Mouse (Mus musculus): Measurements from ENCODE around the gene Zfp775.
"Not testable (repeated sequence)": the region's sequence is repeated elsewhere in the genome, so short reads cannot be mapped to it uniquely, and the experiment has no call there.

Zfp775 gene

DNA sequence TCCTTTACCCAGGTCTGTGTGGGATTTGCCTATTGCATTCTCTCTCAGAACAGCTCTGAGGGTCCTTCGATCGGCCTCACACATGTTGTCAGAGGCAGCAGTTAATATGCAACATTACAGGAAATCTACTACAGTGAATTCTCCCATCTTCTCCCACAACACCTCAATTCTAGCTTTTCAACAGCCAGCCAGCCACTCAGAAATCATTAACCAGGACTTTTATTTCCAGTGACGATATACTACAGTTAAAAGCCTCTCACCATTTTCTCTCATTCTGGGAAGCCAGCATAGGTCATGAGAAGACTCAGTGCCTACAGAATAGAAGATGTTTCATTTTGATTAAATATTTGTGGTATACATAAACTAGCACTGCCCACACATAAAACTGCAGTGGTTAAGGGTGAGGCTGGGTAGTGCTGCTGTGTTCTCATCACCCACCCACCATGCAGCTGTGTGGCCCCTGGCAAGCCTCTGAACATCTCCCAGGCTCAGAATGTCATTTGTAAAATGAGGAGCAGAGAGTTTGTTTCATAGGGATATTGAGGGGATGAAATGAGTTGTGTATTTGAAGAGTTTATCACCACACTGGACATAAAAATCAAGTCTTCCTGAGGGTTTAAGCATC is 10.5 kb upstream of the Zfp775 start:
- no peak for DNase-seq

DNA sequence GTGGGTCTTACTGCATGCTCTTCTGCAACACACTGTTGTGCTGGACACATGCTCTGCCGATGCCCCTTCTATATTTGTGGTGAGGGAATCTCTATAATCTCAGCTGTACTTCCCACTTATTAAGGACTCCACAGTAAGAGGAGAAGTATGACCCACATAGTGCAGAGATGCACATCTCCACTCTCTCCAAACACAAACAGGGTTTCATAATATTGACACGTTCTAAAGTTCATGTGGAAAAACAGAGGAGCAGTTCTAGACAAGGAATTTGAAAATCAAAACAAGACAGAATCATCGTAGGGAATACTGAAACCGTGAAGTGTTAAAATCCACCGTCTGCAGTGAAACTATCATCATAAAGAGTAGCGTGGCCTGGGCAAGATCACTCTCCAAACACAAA is 10.0 kb upstream of the Zfp775 start:
- no peak for DNase-seq

DNA sequence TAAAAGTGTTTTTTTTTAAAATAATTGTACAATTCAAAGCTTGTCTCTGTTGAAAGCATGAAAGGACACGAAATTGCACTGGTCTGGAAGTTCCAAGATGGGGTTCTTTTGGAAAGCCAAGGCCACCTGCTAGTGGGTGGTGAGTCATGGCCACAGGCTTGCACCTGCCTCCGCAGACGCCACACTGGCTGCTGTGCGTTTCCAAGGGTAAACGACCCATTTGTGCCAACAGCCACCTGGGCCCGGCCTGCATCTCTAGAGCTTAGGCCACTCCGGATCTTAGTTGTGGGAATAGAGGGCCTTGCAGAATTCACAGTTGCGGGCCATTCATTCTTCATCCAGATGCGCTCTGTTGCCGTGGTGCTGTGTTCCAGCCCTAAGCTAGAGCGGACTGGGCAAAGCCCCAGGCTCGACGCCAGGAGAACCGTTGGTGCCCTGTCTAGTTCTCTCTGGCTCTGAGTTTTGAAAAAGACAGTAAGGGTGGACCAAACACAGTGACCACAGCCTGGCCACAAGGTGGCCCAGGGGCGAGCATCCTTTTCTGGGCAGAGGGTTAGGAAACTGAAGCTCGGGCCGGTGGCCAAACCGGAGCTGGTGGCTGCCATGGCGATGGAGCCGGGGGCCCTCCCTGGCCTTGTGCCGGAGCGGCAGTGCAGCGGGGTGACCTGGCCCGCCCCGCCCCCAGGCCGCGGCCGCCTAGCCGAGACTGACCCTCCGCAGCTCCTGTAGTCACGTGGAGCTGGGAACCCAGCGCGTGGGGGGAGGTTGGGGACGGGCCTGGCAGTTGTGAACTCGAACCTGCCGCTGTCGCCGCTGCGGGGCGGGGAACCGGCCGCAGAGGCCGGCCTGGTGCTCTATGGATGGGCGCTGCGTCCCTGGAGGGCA is 8.5 kb upstream of the Zfp775 start, which contains the start of the genes Repin1 and Gm44965:
TSS of gene Repin1 (plus strand) at position 726 of the 885 bp plus-strand sequence.
TSS of gene Gm44965 (plus strand) at position 784 of the 885 bp plus-strand sequence.
- peak; percentile 78 for DNase-seq

- no peak for DNase-seq
Measured at GRCm38 (mm10) chr6:48594043-48594738, 7.7 kb upstream of the Zfp775 start.

DNA sequence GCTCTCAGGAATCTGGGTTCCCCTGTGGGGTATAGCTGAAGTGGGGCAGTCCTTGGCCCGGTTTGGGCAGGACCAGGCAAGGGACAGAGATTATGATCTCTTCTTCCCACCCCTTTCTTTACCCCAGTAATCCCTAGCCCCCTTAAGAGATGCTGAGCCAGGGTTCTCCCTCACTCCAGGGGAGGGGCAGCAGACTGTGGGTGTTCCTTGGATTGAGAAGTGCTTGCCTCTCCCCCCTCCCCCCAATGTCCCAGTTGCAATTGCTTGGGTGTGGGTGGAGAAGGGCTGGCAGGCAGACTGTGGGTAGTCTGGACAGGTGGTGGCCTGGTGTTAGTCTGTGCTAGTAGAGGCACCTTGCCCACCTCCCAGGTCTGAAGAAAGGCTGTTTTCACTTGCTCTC is 6.6 kb upstream of the Zfp775 start:
- no peak for DNase-seq

GRCm38 (mm10) chr6:48596545-48597232 is 5.2 kb upstream of the Zfp775 start:
- no peak for DNase-seq

DNA sequence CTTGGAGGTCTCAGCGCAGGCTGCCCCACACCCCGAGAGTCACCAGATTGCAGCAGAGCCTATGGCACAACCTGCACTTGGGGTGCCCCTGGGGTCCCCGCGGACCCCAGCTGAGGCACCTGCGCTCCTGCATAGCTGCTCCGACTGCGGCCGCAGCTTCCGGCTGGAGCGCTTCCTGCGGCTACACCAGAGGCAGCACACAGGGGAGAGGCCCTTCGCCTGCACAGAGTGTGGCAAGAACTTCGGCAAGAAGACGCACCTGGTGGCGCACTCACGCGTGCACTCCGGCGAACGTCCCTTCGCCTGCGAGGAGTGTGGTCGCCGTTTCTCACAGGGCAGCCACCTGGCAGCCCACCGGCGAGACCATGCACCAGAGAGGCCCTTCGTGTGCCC is 4.6 kb upstream of the Zfp775 start:
- no peak for DNase-seq

DNA sequence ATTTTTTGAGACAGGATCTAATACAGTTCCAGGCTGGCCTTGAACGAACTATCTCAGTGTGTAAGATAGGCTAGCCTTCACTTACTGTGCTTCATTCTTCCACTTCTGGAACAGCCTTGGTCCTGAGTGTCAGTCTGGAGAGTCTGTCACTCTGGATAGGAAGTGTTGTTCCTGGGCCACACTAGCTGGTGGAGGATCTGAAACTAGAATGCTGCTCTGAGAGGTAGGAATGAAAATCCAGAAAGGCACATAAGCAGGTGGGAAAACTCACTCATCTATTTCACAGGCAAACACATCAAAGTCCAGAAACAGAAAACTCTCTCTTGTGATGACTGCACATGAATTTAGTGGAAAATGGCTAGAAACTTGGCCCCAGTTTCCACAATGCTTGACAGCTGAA is 1.3 kb upstream of the Zfp775 start:
- no peak for DNase-seq

- DNase-seq = no peak
Measured at GRCm38 (mm10) chr6:48602080-48602741, 348 bp downstream of the Zfp775 start.

DNA sequence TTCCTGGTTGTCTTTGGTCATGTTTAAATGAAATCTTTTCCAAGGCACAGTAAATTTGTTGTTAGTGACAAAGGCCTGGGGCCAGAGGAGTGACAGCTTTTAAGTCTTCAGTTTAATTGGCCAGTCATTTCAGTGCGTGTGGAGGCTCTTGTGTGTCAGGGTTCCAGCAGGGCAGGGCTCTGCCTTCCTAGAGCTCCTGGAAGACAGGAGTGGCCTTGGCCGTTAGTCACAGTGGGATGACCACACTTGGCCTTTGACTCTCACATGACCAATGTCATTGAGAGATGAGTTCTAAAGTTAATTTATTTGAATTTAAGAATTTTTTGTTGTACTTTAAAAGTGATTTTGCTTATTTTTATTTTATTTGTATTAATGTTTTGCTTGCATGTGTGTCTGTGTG is 6.3 kb downstream of the Zfp775 start:
- no peak for DNase-seq

DNA sequence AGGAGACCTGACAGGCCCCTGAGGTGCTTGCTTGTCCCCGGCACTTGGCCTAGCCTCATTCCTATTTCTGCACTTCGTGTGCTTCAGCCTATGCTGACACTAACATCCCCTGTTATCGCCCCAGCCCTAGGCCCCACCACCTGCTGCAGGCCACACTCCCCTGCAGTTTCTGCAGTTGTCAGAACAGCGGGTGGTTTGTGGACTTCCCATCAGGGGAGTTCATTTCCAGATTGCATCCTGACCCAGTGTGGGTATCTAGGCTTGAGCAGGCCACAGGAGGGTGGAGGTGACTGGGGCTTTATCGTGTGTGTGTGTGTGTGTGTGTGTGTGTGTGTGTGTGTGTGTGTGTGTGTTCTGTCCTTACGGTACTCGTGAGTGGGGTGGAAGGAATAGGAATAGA is 7.6 kb downstream of the Zfp775 start:
- DNase-seq = no peak

DNA sequence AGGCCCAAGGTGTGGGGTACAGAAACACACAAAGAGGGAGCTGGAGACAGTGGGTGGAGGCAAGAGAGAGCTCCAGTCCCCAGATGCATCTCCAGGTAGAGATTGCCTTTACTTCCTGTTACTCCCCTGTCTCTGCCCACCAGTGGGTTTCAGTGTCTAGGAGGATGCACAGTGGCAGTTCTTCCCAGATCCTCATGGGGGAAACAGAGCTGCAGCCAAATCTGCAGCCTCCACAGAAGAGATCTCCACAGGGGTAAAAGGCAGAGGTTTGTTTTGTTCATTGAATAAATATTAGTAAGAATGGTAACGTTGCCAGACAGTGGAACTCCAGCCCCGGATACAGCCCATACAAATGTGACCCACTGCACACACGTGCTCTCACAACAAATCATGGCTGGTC is 8.8 kb downstream of the Zfp775 start:
- DNase-seq = no peak

- no peak for DNase-seq
Measured at GRCm38 (mm10) chr6:48613464-48613863, 11.6 kb downstream of the Zfp775 start.

DNA sequence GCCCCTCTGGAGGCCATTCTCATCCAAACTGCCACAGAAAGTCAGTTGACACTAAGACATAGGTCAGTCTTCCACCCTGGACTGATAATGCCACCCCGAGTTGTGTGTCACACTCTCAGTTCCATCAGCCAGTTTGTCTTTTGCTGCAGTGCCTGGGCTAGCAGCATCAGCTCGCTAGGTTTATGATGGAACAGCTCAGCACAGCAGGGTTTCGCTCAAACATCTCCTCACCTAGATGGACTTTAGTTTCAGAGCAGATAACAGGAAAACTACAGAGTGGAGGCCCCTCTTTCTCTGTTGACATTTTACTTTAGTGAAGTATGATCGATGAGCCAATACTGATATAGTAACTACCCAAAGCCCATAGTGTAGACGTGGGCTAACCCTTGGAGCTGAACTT is 12.9 kb downstream of the Zfp775 start:
- no peak for DNase-seq

- no peak for DNase-seq
Measured at GRCm38 (mm10) chr6:48620031-48620430, 18.2 kb downstream of the Zfp775 start.

- DNase-seq = not testable (repeated sequence)
Measured at GRCm38 (mm10) chr6:48622186-48622843, 20.5 kb downstream of the Zfp775 start.

- DNase-seq = no peak
Measured at GRCm38 (mm10) chr6:48623460-48623859, 21.6 kb downstream of the Zfp775 start.

- no peak for DNase-seq
Measured at GRCm38 (mm10) chr6:48626464-48626863, 24.6 kb downstream of the Zfp775 start, which contains the start of gene AI854703. TSS of gene AI854703 (plus strand) at chr6:48626764.

DNA sequence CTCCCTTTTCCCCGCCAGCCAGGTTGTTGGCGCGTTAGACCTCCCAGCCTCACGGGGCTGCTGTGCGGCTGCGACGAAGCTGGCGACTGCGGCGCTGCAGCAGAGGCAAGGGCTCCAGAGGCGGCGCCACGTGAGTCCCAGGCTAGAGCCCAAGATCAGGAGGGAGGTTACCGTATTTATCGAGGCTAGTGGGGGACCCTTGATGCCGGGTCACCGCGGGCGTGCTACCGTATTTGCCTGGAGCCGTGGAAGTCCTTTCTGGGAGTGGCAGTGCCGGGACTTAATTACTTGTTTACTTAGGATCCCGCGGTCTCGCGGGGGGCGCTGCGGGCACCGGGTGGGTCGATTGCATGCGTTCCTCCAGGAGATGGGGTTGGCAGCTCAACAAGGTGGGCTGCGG is 25.1 kb downstream of the Zfp775 start:
- DNase-seq = peak; percentile 52

DNA sequence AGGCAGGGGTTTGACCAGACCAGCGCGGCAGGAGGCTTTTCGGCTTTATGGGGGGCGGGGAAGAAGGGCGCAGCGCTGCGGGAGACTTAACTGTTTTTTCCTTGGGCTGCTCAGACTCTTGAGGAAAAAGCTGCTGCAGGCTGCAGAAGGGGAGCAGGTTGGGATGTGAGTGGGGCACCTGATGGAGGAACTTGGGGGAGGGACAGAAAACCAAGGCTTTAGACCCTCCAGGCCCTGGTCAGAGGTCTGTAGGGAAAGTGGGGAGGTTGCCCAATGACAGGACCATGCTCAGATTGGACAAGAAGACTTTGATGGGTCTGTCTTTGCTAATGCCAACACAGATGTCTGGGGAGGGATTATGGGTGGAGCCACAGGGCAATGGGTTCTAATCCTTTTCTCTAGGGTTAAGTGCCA is 25.7 kb downstream of the Zfp775 start:
- DNase-seq = no peak

DNA sequence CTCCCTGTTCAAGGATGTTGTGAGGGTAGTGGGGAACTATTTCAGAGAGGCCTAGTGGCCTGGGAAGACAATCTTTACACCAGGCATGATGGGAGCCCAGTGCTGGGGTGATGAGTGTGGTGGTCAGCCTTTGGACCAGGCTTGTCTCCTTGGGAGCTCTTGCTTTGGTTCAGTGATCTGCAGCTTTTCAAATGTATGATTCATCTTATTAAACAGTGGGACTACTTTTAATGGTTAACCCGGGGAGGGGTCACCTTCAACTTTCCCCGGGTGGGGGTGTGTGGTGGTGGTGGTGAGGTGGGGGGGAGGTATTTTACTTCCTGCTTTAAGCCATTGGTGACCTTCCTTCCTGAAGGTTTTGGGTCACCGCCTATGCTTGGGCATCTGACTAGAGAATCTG is 26.5 kb downstream of the Zfp775 start:
- DNase-seq = no peak
